Mouse (Mus musculus): Measurements from ENCODE around the gene Olfr223.
"Not testable (repeated sequence)": the region's sequence is repeated elsewhere in the genome, so short reads cannot be mapped to it uniquely, and the experiment has no call there.

The Olfr223 gene

GRCm38 (mm10) chr11:59596950-59597349 lies 3.9 kb upstream of the Olfr223 start:
- DNase-seq (ENCODE audit: low spot score): no peak

GRCm38 (mm10) chr11:59596091-59596490 lies 3.0 kb upstream of the Olfr223 start:
- no peak for DNase-seq (ENCODE audit: low spot score)

- DNase-seq (ENCODE audit: low spot score): no peak
These were observed 3.6 kb downstream of the Olfr223 start for GRCm38 (mm10) chr11:59589496-59589895.

- DNase-seq (ENCODE audit: low spot score): peak; percentile 9
These were observed 8.6 kb downstream of the Olfr223 start for GRCm38 (mm10) chr11:59584539-59584938.

- DNase-seq (ENCODE audit: low spot score): not testable (repeated sequence)
These were observed 17.0 kb downstream of the Olfr223 start, which contains the start of gene Olfr222 for GRCm38 (mm10) chr11:59576135-59576534. Gene Olfr222 (minus strand): TSS chr11:59576235.

GRCm38 (mm10) chr11:59575726-59576125 lies 17.4 kb downstream of the Olfr223 start:
- DNase-seq (ENCODE audit: low spot score): no peak

GRCm38 (mm10) chr11:59569306-59569705 lies 23.8 kb downstream of the Olfr223 start:
- DNase-seq (ENCODE audit: low spot score): no peak

GRCm38 (mm10) chr11:59562837-59563236 lies 30.3 kb downstream of the Olfr223 start:
- no peak for DNase-seq (ENCODE audit: low spot score)

GRCm38 (mm10) chr11:59562336-59562735 lies 30.8 kb downstream of the Olfr223 start:
- DNase-seq (ENCODE audit: low spot score): no peak

- DNase-seq (ENCODE audit: low spot score): no peak
These were observed 32.2 kb downstream of the Olfr223 start for GRCm38 (mm10) chr11:59560906-59561305.

GRCm38 (mm10) chr11:59554535-59554934 lies 38.6 kb downstream of the Olfr223 start:
- DNase-seq (ENCODE audit: low spot score): no peak

GRCm38 (mm10) chr11:59554127-59554526 lies 39.0 kb downstream of the Olfr223 start:
- no peak for DNase-seq (ENCODE audit: low spot score)

GRCm38 (mm10) chr11:59544005-59544404 lies 49.1 kb downstream of the Olfr223 start:
- no peak for DNase-seq (ENCODE audit: low spot score)

GRCm38 (mm10) chr11:59543376-59543775 lies 49.7 kb downstream of the Olfr223 start:
- DNase-seq (ENCODE audit: low spot score): no peak

GRCm38 (mm10) chr11:59542442-59542841 lies 50.6 kb downstream of the Olfr223 start:
- DNase-seq (ENCODE audit: low spot score): no peak

GRCm38 (mm10) chr11:59541324-59541723 lies 51.8 kb downstream of the Olfr223 start, which contains the start of gene Nlrp3:
Gene Nlrp3 (plus strand): TSS chr11:59541568.
- DNase-seq (ENCODE audit: low spot score): no peak

- DNase-seq (ENCODE audit: low spot score): no peak
These were observed 53.0 kb downstream of the Olfr223 start for GRCm38 (mm10) chr11:59540123-59540522.

All from c-Kit-positive CD71-positive TER-119-positive erythroid progenitor cells, embryonic 14.5 days (primary cell).